Comparison of ENCODE assay signal across 1 mouse cellular context in the genomic region with DNA sequence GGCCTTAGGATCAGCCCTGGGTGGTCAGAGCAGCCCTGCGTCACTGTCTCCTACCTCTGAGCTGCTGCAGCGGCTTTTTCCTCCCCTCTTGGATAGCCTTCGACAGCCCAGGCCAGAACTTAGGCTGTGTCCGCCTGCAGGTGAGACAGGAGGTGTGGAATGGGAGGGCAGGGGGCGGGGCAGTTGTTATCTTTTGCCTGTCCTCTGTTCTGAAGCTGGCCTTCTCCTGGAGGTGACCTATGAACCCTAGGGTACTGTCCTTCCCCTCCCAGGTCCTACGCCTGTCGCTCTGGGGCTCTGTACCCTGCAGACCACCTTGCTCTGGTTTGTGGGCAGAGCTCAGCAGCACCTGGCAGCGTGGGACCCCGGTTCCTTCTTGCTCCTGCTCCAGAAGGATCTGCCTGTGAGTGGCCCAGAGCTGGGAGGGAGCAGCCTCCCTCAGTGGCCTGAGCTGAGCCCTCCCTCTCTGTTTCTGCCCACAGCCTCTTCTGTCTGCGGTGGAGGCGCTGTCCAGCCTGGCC.
TF ChIP-seq lines count a peak whose summit lies in the region.

No protein-coding gene starts in this region.

TF ChIP-seq in myocyte, 11 proteins besides CTCF, POLR2A, EP300 and RAD21 (continued from another document):
- no peak for TF ChIP-seq MYOD1 (IDR thresholded peaks at IDR 0.05; ENCODE audit: control insufficient read depth in 1 of 3, insufficient read length in 2 of 3, low read depth in 2 of 3)
